Mouse (Mus musculus) lung, postnatal 14 days (tissue): ENCODE results near the gene Myo3b.

Experiments
- DNase-seq: peaks from one replicate; pipeline ENCODE4 v3.0.0; 2021

Myo3b gene

GRCm38 (mm10) chr2:70133281-70133680 is 94.4 kb downstream of the Myo3b start:
- DNase-seq = no peak

- DNase-seq = no peak
These were observed 98.5 kb downstream of the Myo3b start for GRCm38 (mm10) chr2:70137226-70137998.

- no peak for DNase-seq
These were observed 104.7 kb downstream of the Myo3b start for GRCm38 (mm10) chr2:70143543-70144188.

GRCm38 (mm10) chr2:70146993-70147581 is 108.2 kb downstream of the Myo3b start:
- DNase-seq = no peak

GRCm38 (mm10) chr2:70148821-70149510 is 110.0 kb downstream of the Myo3b start:
- DNase-seq = no peak

GRCm38 (mm10) chr2:70150399-70151035 is 111.6 kb downstream of the Myo3b start:
- DNase-seq = no peak

- no peak for DNase-seq
These were observed 113.0 kb downstream of the Myo3b start for GRCm38 (mm10) chr2:70151930-70152329.

GRCm38 (mm10) chr2:70155226-70155836 is 116.4 kb downstream of the Myo3b start:
- DNase-seq = no peak

GRCm38 (mm10) chr2:70159543-70159942 is 120.6 kb downstream of the Myo3b start:
- no peak for DNase-seq

GRCm38 (mm10) chr2:70166231-70166630 is 127.3 kb downstream of the Myo3b start:
- no peak for DNase-seq

GRCm38 (mm10) chr2:70167944-70168935 is 129.3 kb downstream of the Myo3b start:
- DNase-seq = no peak

- DNase-seq = no peak
These were observed 131.5 kb downstream of the Myo3b start for GRCm38 (mm10) chr2:70170469-70170868.

- no peak for DNase-seq
These were observed 138.1 kb downstream of the Myo3b start for GRCm38 (mm10) chr2:70176823-70177708.

GRCm38 (mm10) chr2:70177709-70178030 is 138.7 kb downstream of the Myo3b start:
- DNase-seq = no peak

- no peak for DNase-seq
These were observed 139.3 kb downstream of the Myo3b start for GRCm38 (mm10) chr2:70178241-70178640.

GRCm38 (mm10) chr2:70182150-70182670 is 143.3 kb downstream of the Myo3b start:
- no peak for DNase-seq

GRCm38 (mm10) chr2:70187040-70187439 is 148.1 kb downstream of the Myo3b start:
- no peak for DNase-seq

- DNase-seq = no peak
These were observed 156.7 kb downstream of the Myo3b start for GRCm38 (mm10) chr2:70195418-70196248.
